Mouse (Mus musculus): ENCODE measurements around the gene Grhpr. TPM values are rescaled to one million over a fixed set of nuclear protein-coding genes. Genes with fewer than 3 reads are reported as not detected.

Grhpr gene
- total and polyA plus RNA-seq, 3 experiments: 76.6 to 204 (median 107) TPM

GRCm38 (mm10) chr4:44939576-44940249 is 41.5 kb upstream of the Grhpr start (continued):
- TF ChIP-seq TBP (conservative IDR thresholded peaks at IDR 0.05; ENCODE audit: low read depth, low read length) (0 out of 2 replicates have a peak, but pooled peaks have one; percentile 23), POLR2A (IDR thresholded peaks at IDR 0.05; ENCODE audit: low read depth, low read length) (no peak), KAT2A (IDR thresholded peaks at IDR 0.05; ENCODE audit: insufficient replicate concordance, low read length) (no peak), TCF12 (IDR thresholded peaks at IDR 0.05; ENCODE audit: low read depth, low read length) (peak; percentile 96), MEF2A (IDR thresholded peaks at IDR 0.05; ENCODE audit: borderline replicate concordance, low read depth, low read length) (peak; percentile 51; the same call in 1 of the 2 replicates), BHLHE40 (IDR thresholded peaks at IDR 0.05; ENCODE audit: low read depth, low read length) (peak; percentile 94), ETS1 (conservative IDR thresholded peaks at IDR 0.05; ENCODE audit: low read depth, low read length) (peak; percentile 79), UBTF (IDR thresholded peaks at IDR 0.05; ENCODE audit: low read depth, low read length) (no peak), MAFK (IDR thresholded peaks at IDR 0.05; ENCODE audit: insufficient replicate concordance, low read length) (peak; percentile 82), SIN3A (IDR thresholded peaks at IDR 0.05; ENCODE audit: low read length) (peak; percentile 34; the same call in 1 of the 2 replicates), E2F4 (IDR thresholded peaks at IDR 0.05; ENCODE audit: insufficient replicate concordance, low read depth, low read length) (no peak), SMC3 (IDR thresholded peaks at IDR 0.05; ENCODE audit: low read depth, low read length) (no peak), RCOR1 (conservative IDR thresholded peaks at IDR 0.05; ENCODE audit: low read depth, low read length) (0 out of 2 replicates have a peak, but pooled peaks have one; percentile 61), CHD2 (IDR thresholded peaks at IDR 0.05; ENCODE audit: low read length) (0 out of 2 replicates have a peak, but pooled peaks have one; percentile 20), MAX (IDR thresholded peaks at IDR 0.05; ENCODE audit: low read length) (peak; percentile 48)

GRCm38 (mm10) chr4:44940286-44940685 is 40.9 kb upstream of the Grhpr start:
- no peak overlapping the region for H3K9ac ChIP-seq (ENCODE audit: insufficient read depth, low read depth)
- TF ChIP-seq MAX (IDR thresholded peaks at IDR 0.05; ENCODE audit: low read length) (no peak), ZKSCAN1 (IDR thresholded peaks at IDR 0.05; ENCODE audit: borderline replicate concordance, low read depth, low read length) (no peak), MXI1 (IDR thresholded peaks at IDR 0.05; ENCODE audit: low read depth, low read length) (no peak), TCF12 (IDR thresholded peaks at IDR 0.05; ENCODE audit: low read depth, low read length) (no peak), POLR2A (IDR thresholded peaks at IDR 0.05; ENCODE audit: low read depth, low read length) (no peak), ZNF384 (IDR thresholded peaks at IDR 0.05; ENCODE audit: low read depth, low read length) (no peak), NELFE (IDR thresholded peaks at IDR 0.05; ENCODE audit: low read depth, low read length) (no peak), ELF1 (IDR thresholded peaks at IDR 0.05; ENCODE audit: low read depth, low read length) (no peak), POLR2AphosphoS2 (IDR thresholded peaks at IDR 0.05; ENCODE audit: low read depth, low read length) (no peak), NRF1 (IDR thresholded peaks at IDR 0.05; ENCODE audit: low read depth, low read length) (no peak), ETS1 (conservative IDR thresholded peaks at IDR 0.05; ENCODE audit: low read depth, low read length) (no peak), MEF2A (IDR thresholded peaks at IDR 0.05; ENCODE audit: borderline replicate concordance, low read depth, low read length) (no peak), MAFK (IDR thresholded peaks at IDR 0.05; ENCODE audit: insufficient replicate concordance, low read length) (no peak), PAX5 (IDR thresholded peaks at IDR 0.05; ENCODE audit: low read length) (no peak), ZMIZ1 (IDR thresholded peaks at IDR 0.05; ENCODE audit: low read depth, low read length) (no peak), RCOR1 (conservative IDR thresholded peaks at IDR 0.05; ENCODE audit: low read depth, low read length) (no peak), JUND (conservative IDR thresholded peaks at IDR 0.05; ENCODE audit: low read depth, low read length) (no peak), CHD2 (IDR thresholded peaks at IDR 0.05; ENCODE audit: low read length) (no peak), USF1 (IDR thresholded peaks at IDR 0.05; ENCODE audit: low read depth, low read length) (no peak), HCFC1 (IDR thresholded peaks at IDR 0.05; ENCODE audit: low read depth, low read length) (no peak)
- H3K4me1 ChIP-seq (ENCODE audit: control insufficient read depth in 1 of 2, insufficient read depth in 2 of 2): peaks cover 43 to 93% of the 10 kb centered on the region in 2 experiments
- H3K4me2 ChIP-seq (ENCODE audit: insufficient read depth, low read depth, poor library complexity, severe bottlenecking): peak overlapping the region; percentile 46
- H3K9me3 ChIP-seq (replicated peaks; ENCODE audit: low read length): no peaks in the 10 kb centered on the region
- dilution Hi-C loops (cut with MboI; ENCODE audit: extremely low pct_ligation_motif_present, extremely low pct_unique_long_range_greater_than_20kb, low sequenced_read_pairs): no loop called here
- H3K27ac ChIP-seq (ENCODE audit: insufficient read depth, low read depth): peak overlapping the region; percentile 44; the same call in 1 of the 2 replicates
- no peaks in the 10 kb centered on the region for H3K36me3 ChIP-seq (replicated peaks in 1 of 2; ENCODE audit: control insufficient read depth in 1 of 2, insufficient read depth in 1 of 2, low read length in 1 of 2)
- H3K27me3 ChIP-seq (replicated peaks): no peaks in the 10 kb centered on the region
- in situ Hi-C loops (cut with MboI; ENCODE audit: low pct_ligation_motif_present, low pct_unique_long_range_greater_than_20kb, low sequenced_read_pairs): loop anchor here (25.0 kb wide), 1 partner anchor 628 kb away; the partner anchor contains the start of gene Melk
- H3K79me2 ChIP-seq (replicated peaks; ENCODE audit: control insufficient read depth, extremely low read depth, insufficient read depth, poor library complexity, severe bottlenecking): no peaks in the 10 kb centered on the region
- DNase-seq (ENCODE audit: extremely low read depth): peak; percentile 58
- peak overlapping the region in 2 of 3 experiments; percentile 6 to 26 for H3K4me3 ChIP-seq (replicated peaks in 1 of 3; ENCODE audit: low read depth in 2 of 3, low read length in 2 of 3, poor library complexity in 1 of 3)
